Mouse (Mus musculus) adrenal gland, postnatal 14 days (tissue): ENCODE measurements at regions not wholly inside any gene's neighbourhood (a gene's known extent, or its start where the extent isn't known, plus 50 kb on each side); places are given as distances from the start of the nearest gene placed in this dataset.

ENCODE experiments used
- DNase-seq: peaks from one replicate; pipeline ENCODE4 v3.0.0; 2021; ENCODE audit warnings: mixed read lengths

- DNase-seq: no peak
Observed at GRCm38 (mm10) chr13:11490766-11491165, 616.0 kb downstream of the Ryr2 start.

GRCm38 (mm10) chr13:11483142-11483541 is 623.6 kb downstream of the Ryr2 start:
- DNase-seq: no peak

GRCm38 (mm10) chr13:11482701-11483100 is 624.0 kb downstream of the Ryr2 start:
- no peak for DNase-seq

GRCm38 (mm10) chr13:11460251-11460650 is 646.5 kb downstream of the Ryr2 start:
- DNase-seq: no peak

- no peak for DNase-seq
Observed at GRCm38 (mm10) chr13:11455113-11455512, 651.6 kb downstream of the Ryr2 start.

- DNase-seq: no peak
Observed at GRCm38 (mm10) chr13:11452448-11452847, 654.3 kb downstream of the Ryr2 start.

GRCm38 (mm10) chr13:11432465-11433339 is 674.0 kb downstream of the Ryr2 start:
- DNase-seq: peak; percentile 59

- DNase-seq: no peak
Observed at GRCm38 (mm10) chr13:11426820-11427219, 679.9 kb downstream of the Ryr2 start.

- no peak for DNase-seq
Observed at GRCm38 (mm10) chr13:11392027-11392426, 714.7 kb downstream of the Ryr2 start.

- no peak for DNase-seq
Observed at GRCm38 (mm10) chr13:11375452-11375851, 731.3 kb downstream of the Ryr2 start.

- no peak for DNase-seq
Observed at GRCm38 (mm10) chr13:11369456-11369855, 737.3 kb downstream of the Ryr2 start.

- no peak for DNase-seq
Observed at GRCm38 (mm10) chr13:11362872-11363271, 743.9 kb downstream of the Ryr2 start.

- DNase-seq: no peak
Observed at GRCm38 (mm10) chr13:11348502-11348849, 758.3 kb downstream of the Ryr2 start.

- DNase-seq: peak; percentile 12
Observed at GRCm38 (mm10) chr13:11347787-11348501, 758.8 kb downstream of the Ryr2 start.

GRCm38 (mm10) chr13:11344500-11344899 is 762.2 kb downstream of the Ryr2 start:
- DNase-seq: no peak

GRCm38 (mm10) chr13:11338297-11338616 is 768.5 kb downstream of the Ryr2 start:
- no peak for DNase-seq

- DNase-seq: no peak
Observed at GRCm38 (mm10) chr13:11337610-11338296, 769.0 kb downstream of the Ryr2 start.

GRCm38 (mm10) chr13:11336958-11337357 is 769.8 kb downstream of the Ryr2 start:
- DNase-seq: no peak

- no peak for DNase-seq
Observed at GRCm38 (mm10) chr13:11331991-11332390, 774.8 kb downstream of the Ryr2 start.

- no peak for DNase-seq
Observed at GRCm38 (mm10) chr13:11308716-11309115, 798.0 kb downstream of the Ryr2 start.

GRCm38 (mm10) chr13:11295493-11295892 is 811.3 kb downstream of the Ryr2 start:
- DNase-seq: no peak

GRCm38 (mm10) chr13:11294689-11295088 is 812.1 kb downstream of the Ryr2 start:
- no peak for DNase-seq

GRCm38 (mm10) chr13:11293750-11294149 is 813.0 kb downstream of the Ryr2 start:
- no peak for DNase-seq
